Mouse (Mus musculus) heart, adult 2 months (tissue): ENCODE measurements at regions not wholly inside any gene's neighbourhood (a gene's known extent, or its start where the extent isn't known, plus 50 kb on each side); places are given as distances from the start of the nearest gene placed in this dataset.

Experiments
- DNase-seq, 2 experiments: peaks; one replicate each; pipeline ENCODE4 v3.0.0; 2021
- H3K27ac ChIP-seq: fragments of 200-600 bp; 2 replicates; pipeline ENCODE4 v1.8.1; 2022
- H3K27me3 ChIP-seq: fragments of 200-500 bp; 2 replicates; pipeline ENCODE4 v1.6.1; 2012; ENCODE audit warnings: mild to moderate bottlenecking, low read length, inconsistent platforms, mixed read lengths; ENCODE audit not compliant: control insufficient read depth, insufficient read depth
- H3K36me3 ChIP-seq: fragments of 200-500 bp; 2 replicates; pipeline ENCODE4 v1.6.1; 2012; ENCODE audit warnings: low read length, inconsistent platforms; ENCODE audit not compliant: control insufficient read depth, insufficient read depth
- H3K4me1 ChIP-seq: fragments of 200-500 bp; 2 replicates; pipeline ENCODE4 v1.6.1; 2011; ENCODE audit warnings: low read length; ENCODE audit not compliant: control insufficient read depth, insufficient read depth
- H3K4me3 ChIP-seq: fragments of 200-600 bp; 2 replicates; pipeline ENCODE4 v1.8.1; 2022
- H3K79me2 ChIP-seq: fragments of 200-500 bp; replicated peaks from 2 replicates; pipeline ENCODE4 v1.6.1; 2012; ENCODE audit warnings: mild to moderate bottlenecking, inconsistent platforms, low read length, moderate library complexity, mixed read lengths; ENCODE audit not compliant: control insufficient read depth, insufficient read depth
- H3K9ac ChIP-seq: fragments of 200-500 bp; 2 replicates; pipeline ENCODE4 v1.6.1; 2012; ENCODE audit warnings: low read depth, mild to moderate bottlenecking, control low read depth, inconsistent platforms, low read length, mixed read lengths
- CTCF ChIP-seq: fragments of 200-600 bp; IDR thresholded peaks from 2 replicates; pipeline ENCODE4 v1.8.1; 2022; ENCODE audit warnings: antibody characterized with exemption, mild to moderate bottlenecking, moderate library complexity
- EP300 ChIP-seq: fragments of 200-500 bp; IDR thresholded peaks from 2 replicates; pipeline ENCODE4 v1.6.1; 2011; ENCODE audit warnings: low read depth, low read length, control low read depth; ENCODE audit not compliant: insufficient read depth
- POLR2A ChIP-seq: fragments of 200-500 bp; IDR thresholded peaks from 2 replicates; pipeline ENCODE4 v1.6.1; 2011; ENCODE audit warnings: mild to moderate bottlenecking, low read depth, low read length, control low read depth; ENCODE audit not compliant: insufficient read depth
- WGBS: fragments of 180-500 bp; shearing (Covaris S2); methylation state at CpG from one replicate; pipeline ENCODE4 v1.1.7; 2018; 5-methylcytosine and 5-hydroxymethylcytosine counted together
- intact Hi-C: fragments of 180-260 bp; cut with DNase I; formaldehyde crosslinking; loops from one replicate; pipeline ENCODE4 v1.15.1; 2025

DNA sequence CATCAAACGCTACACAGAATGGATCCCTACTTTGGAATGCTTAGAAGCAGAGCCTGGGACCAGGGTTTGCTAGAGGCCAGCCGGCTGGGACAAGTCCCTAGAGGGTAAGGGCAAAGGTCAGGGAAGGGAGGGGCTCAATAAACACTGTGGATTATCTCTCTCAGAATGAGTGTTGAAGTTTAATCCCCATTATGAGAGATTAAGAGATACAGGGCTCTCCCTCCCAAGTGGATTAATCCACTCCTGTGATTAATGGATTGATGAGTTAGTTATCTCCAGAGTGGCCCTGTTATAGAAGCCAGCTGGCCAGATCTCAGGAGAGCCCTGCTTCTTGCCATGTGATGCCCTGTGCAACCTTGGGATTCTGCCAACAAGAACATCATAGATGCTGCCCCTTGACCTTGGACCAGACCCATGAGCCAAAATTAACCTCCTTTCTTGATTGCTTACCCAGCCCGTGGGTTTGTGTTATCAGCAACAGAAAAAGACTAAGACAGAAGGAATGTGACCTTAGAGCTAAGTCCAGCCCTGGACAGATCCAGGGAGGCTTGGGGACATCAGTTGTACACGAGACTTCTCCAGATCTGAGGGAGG, 119.6 kb upstream of the Slc22a12 start:
- WGBS, result 16% methylated on average over 4 of the region's 4 CpGs

GRCm38 (mm10) chr19:6661508-6661871, 118.7 kb upstream of the Slc22a12 start:
- no peak overlapping the region for H3K4me3 ChIP-seq

More for the DNA sequence above, 119.6 kb upstream of the Slc22a12 start:
- Histone ChIP-seq H3K36me3 (no peaks in the 10 kb centered on the region), H3K4me1 (no peaks in the 10 kb centered on the region; the same call in 1 of the 2 replicates), H3K27me3 (no peaks in the 10 kb centered on the region), H3K27ac (no peak overlapping the region), H3K4me3 (no peak overlapping the region), H3K9ac (no peak overlapping the region), H3K79me2 (no peaks in the 10 kb centered on the region)
- intact Hi-C loops, result no loop called here
- DNase-seq, result no peak
- TF ChIP-seq EP300 (no peak), CTCF (no peak), POLR2A (no peak)

GRCm38 (mm10) chr19:6660723-6661507, 118.1 kb upstream of the Slc22a12 start:
- no peak overlapping the region for H3K4me3 ChIP-seq
- WGBS, result 38% methylated on average over 8 of the region's 8 CpGs
- no peaks in the 10 kb centered on the region for H3K79me2 ChIP-seq
- H3K36me3 ChIP-seq, result no peaks in the 10 kb centered on the region
- H3K27me3 ChIP-seq, result no peaks in the 10 kb centered on the region
- TF ChIP-seq POLR2A (no peak), CTCF (no peak), EP300 (no peak)
- intact Hi-C loops, result no loop called here
- no peaks in the 10 kb centered on the region; the same call in 1 of the 2 replicates for H3K4me1 ChIP-seq
- DNase-seq, result no peak
- H3K27ac ChIP-seq, result no peak overlapping the region
- no peak overlapping the region for H3K9ac ChIP-seq

More at GRCm38 (mm10) chr19:6661508-6661871, 118.7 kb upstream of the Slc22a12 start:
- DNase-seq, result no peak
- Histone ChIP-seq H3K27me3 (no peaks in the 10 kb centered on the region), H3K4me1 (no peaks in the 10 kb centered on the region; the same call in 1 of the 2 replicates), H3K9ac (no peak overlapping the region), H3K36me3 (no peaks in the 10 kb centered on the region), H3K79me2 (no peaks in the 10 kb centered on the region), H3K27ac (no peak overlapping the region)
- intact Hi-C loops, result no loop called here
- 41% methylated on average over 2 of the region's 2 CpGs for WGBS
- TF ChIP-seq EP300, result no peak

DNA sequence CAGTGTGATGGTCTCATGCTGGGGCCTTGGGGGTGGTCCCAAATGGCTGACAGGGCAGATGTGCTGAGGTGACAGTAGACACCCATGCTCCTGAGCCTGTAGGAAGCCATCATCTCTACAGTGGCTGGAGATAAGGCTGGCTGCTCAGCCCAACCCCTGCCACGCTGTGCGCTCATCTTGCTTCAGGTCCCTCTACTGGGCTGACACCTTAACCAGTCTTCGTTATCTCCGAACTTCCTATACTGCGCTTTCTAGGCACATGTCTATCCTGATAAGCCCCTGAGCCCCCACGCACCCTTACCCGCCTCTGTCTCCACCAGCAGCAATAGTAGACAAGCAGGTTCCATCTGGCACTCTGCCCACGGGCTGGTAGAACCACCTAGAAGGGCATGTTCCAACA, 117.3 kb upstream of the Slc22a12 start:
- Histone ChIP-seq H3K27me3 (no peaks in the 10 kb centered on the region), H3K79me2 (no peaks in the 10 kb centered on the region), H3K4me3 (no peak overlapping the region), H3K36me3 (no peaks in the 10 kb centered on the region), H3K4me1 (no peaks in the 10 kb centered on the region; the same call in 1 of the 2 replicates), H3K27ac (no peak overlapping the region), H3K9ac (no peak overlapping the region)
- TF ChIP-seq POLR2A (no peak), EP300 (no peak), CTCF (no peak)
- intact Hi-C loops, result no loop called here
- DNase-seq, result no peak
- 37% methylated on average over 8 of the region's 8 CpGs for WGBS

DNA sequence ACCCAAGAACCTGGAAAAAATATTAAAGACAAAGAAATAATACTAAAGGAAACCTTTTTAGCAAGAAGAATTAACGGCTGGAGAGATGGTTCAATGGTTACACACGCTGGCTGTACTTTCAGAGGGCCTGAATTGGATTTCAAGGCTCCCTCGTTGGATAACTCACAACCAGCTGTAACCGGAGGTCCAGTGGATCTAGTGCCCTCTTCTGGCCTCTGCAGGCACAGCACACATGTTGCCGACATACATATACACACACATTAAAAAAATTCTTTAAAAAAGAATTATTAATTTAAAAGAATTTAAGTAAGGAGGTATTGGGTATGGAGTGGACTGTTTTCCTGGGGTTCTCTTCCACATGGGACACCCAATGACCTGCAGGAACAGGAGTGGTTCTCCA, 111.7 kb upstream of the Slc22a12 start:
- no peak for DNase-seq
- 79% methylated on average over 5 of the region's 5 CpGs for WGBS
- Histone ChIP-seq H3K9ac (no peak overlapping the region), H3K4me3 (no peak overlapping the region), H3K4me1 (no peaks in the 10 kb centered on the region), H3K27ac (no peak overlapping the region), H3K36me3 (no peaks in the 10 kb centered on the region), H3K27me3 (no peaks in the 10 kb centered on the region), H3K79me2 (no peaks in the 10 kb centered on the region)
- peak; percentile 34 for TF ChIP-seq CTCF
- no peak for TF ChIP-seq EP300
- TF ChIP-seq POLR2A, result no peak
- intact Hi-C loops, result no loop called here

- 66% methylated on average over 4 of the region's 4 CpGs for WGBS
- Histone ChIP-seq H3K36me3 (no peaks in the 10 kb centered on the region), H3K4me3 (no peak overlapping the region), H3K79me2 (no peaks in the 10 kb centered on the region), H3K27ac (no peak overlapping the region), H3K27me3 (no peaks in the 10 kb centered on the region), H3K4me1 (no peaks in the 10 kb centered on the region), H3K9ac (no peak overlapping the region)
- intact Hi-C loops, result no loop called here
- TF ChIP-seq CTCF (peak; percentile 44), POLR2A (no peak), EP300 (no peak)
- DNase-seq, result no peak
Observed at GRCm38 (mm10) chr19:6652775-6653174, 109.9 kb upstream of the Slc22a12 start.
